Comparison of ENCODE assay signal across 13 mouse cellular contexts in genomic region chr15:84395341-84396067, GRCm38 (mm10). TPM values are rescaled to one million over a fixed set of nuclear protein-coding genes. Genes with fewer than 3 reads are reported as not detected.
A peak's percentile ranks its signal among the peaks of the same experiment; 100 is the strongest.
DNase-seq lines count a peak whose midpoint lies in the region; ATAC-seq and TF ChIP-seq lines count a peak whose summit lies in the region.
"Had no signal": no experiment of that assay in that cellular context is flagged by ENCODE, and none has a peak within 500 bp of the region (broad histone marks: within the 10 kb centered on the region; RNA-seq: fewer than 3 reads in every experiment).

No protein-coding gene starts in this region.

- WGBS in liver, embryonic 16.5 days (ENCODE audit: insufficient replicate concordance): 58% methylated on average over 14 of the region's 14 CpGs
- 61% methylated on average over 14 of the region's 14 CpGs for WGBS in liver, postnatal 0 days (ENCODE audit: insufficient replicate concordance)

- H3K9ac ChIP-seq in liver, embryonic 16.5 days (ENCODE audit: low read depth, low read length): no peak overlapping the region
- H3K9ac ChIP-seq in liver, postnatal 0 days (replicated peaks): no peak overlapping the region
- H3K9ac ChIP-seq: neural tube, embryonic 12.5 days had no signal

- H3K27ac ChIP-seq in liver, embryonic 16.5 days (ENCODE audit: low read length): no peak overlapping the region
- H3K27ac ChIP-seq in liver, postnatal 0 days (ENCODE audit: low read depth): no peak overlapping the region
- H3K27ac ChIP-seq: heart, adult 2 months; neural tube, embryonic 12.5 days had no signal

- ATAC-seq in liver, embryonic 16.5 days (ENCODE audit: low read depth): 0 out of 2 replicates have a peak, but pooled peaks have one; percentile 30
- no peak for ATAC-seq in liver, postnatal 0 days
- no peak for ATAC-seq in megakaryocyte progenitor cell, adult 5-6 weeks (replicated peaks; ENCODE audit: poor library complexity)

- TF ChIP-seq EP300 in liver, postnatal 0 days (IDR thresholded peaks at IDR 0.05; ENCODE audit: low read depth): no peak

- TF ChIP-seq CTCF in liver, postnatal 0 days (IDR thresholded peaks at IDR 0.05; ENCODE audit: low read depth): no peak

- H3K9me3 ChIP-seq in liver, embryonic 16.5 days (replicated peaks; ENCODE audit: control insufficient read depth, low read length): no peaks in the 10 kb centered on the region
- no peaks in the 10 kb centered on the region for H3K9me3 ChIP-seq in liver, postnatal 0 days (ENCODE audit: low read length)
- H3K9me3 ChIP-seq: neural tube, embryonic 12.5 days had no signal

- H3K4me1 ChIP-seq in liver, embryonic 16.5 days (ENCODE audit: control insufficient read depth, low read depth, low read length): no peaks in the 10 kb centered on the region; the same call in 1 of the 2 replicates
- H3K4me1 ChIP-seq in liver, postnatal 0 days (ENCODE audit: insufficient read depth): peaks cover 3% of the 10 kb centered on the region; the same call in 1 of the 2 replicates

- no peak overlapping the region for H3K4me3 ChIP-seq in liver, embryonic 16.5 days (ENCODE audit: low read depth, low read length)
- no peak overlapping the region for H3K4me3 ChIP-seq in liver, postnatal 0 days (ENCODE audit: low read depth, low read length)
- H3K4me3 ChIP-seq: heart, adult 2 months; neural tube, embryonic 12.5 days had no signal

- H3K4me2 ChIP-seq in liver, embryonic 16.5 days (ENCODE audit: low read depth, low read length): no peak overlapping the region
- no peak overlapping the region for H3K4me2 ChIP-seq in liver, postnatal 0 days (ENCODE audit: low read depth, low read length)
- H3K4me2 ChIP-seq: neural tube, embryonic 12.5 days had no signal

- no peaks in the 10 kb centered on the region for H3K36me3 ChIP-seq in liver, embryonic 16.5 days (ENCODE audit: control insufficient read depth, insufficient read depth)
- no peaks in the 10 kb centered on the region for H3K36me3 ChIP-seq in liver, postnatal 0 days (replicated peaks; ENCODE audit: insufficient read depth, low read length)
- H3K36me3 ChIP-seq: neural tube, embryonic 12.5 days had no signal

- DNase-seq in liver, postnatal 0 days: no peak
- DNase-seq in kidney, adult 11 months: peak; percentile 85
- DNase-seq in kidney, postnatal 14 days: peak; percentile 88
- peak; percentile 47 for DNase-seq in retina, postnatal 1 day
- DNase-seq in left cerebral cortex, adult 8-10 months (ENCODE audit: low spot score in 2 of 2): no peak
- DNase-seq: adrenal gland, postnatal 14 days; cerebellum, postnatal 14 days; heart, adult 2 months had no signal

- no peaks in the 10 kb centered on the region for H3K27me3 ChIP-seq in liver, embryonic 16.5 days (ENCODE audit: control insufficient read depth, insufficient read depth, low read depth, low read length)
- 0 out of 2 replicates have a peak, but pooled peaks cover 2% of the 10 kb centered on the region for H3K27me3 ChIP-seq in liver, postnatal 0 days (ENCODE audit: insufficient read depth, low read length)

RNA-seq across cellular contexts. Expression of gene Shisal1, which starts 51.4 kb away (rescaled TPM):
- 0.15 and 0.21 TPM in 2 replicates for polyA plus RNA-seq in liver, embryonic 16.5 days (2015; fragmentation: Nextera tagmentation; extraction: Ambion mirVana)
- polyA plus RNA-seq in liver, postnatal 0 days (2015; fragmentation: Nextera tagmentation; extraction: Ambion mirVana): 0.05 and 0.11 TPM in 2 replicates
- total RNA-seq in left cerebral cortex, adult 8-10 months (2022): 10 to 100 TPM; 32.4 to 39.4 (median 37.7) TPM
- not detected in 2 replicates for total RNA-seq in megakaryocyte progenitor cell, adult 5-6 weeks (2015)
- total RNA-seq in megakaryocyte progenitor cell, adult 5-6 weeks (2017): not detected in 2 replicates
- total RNA-seq: megakaryocyte-erythroid progenitor cell, adult 5-6 weeks had no signal
- polyA plus RNA-seq: C2C12 had no signal

Comparison
In these comparisons a context has a peak if more than half of its experiments do, and no peak if none do; other contexts are left out.
1. DNase-seq: peak in kidney, adult 11 months (single experiment), kidney, postnatal 14 days (single experiment) and retina, postnatal 1 day (single experiment); none in liver, postnatal 0 days (single experiment) and left cerebral cortex, adult 8-10 months (0 of 2).
2. RNA of gene Shisal1, which starts 51.4 kb away (total RNA-seq): 32.4 to 39.4 TPM in left cerebral cortex, adult 8-10 months; not detected in megakaryocyte progenitor cell, adult 5-6 weeks; every median in the first group is over 10 times any median in the second.